Mouse (Mus musculus): ENCODE data around the gene Scaf11. TPM values are rescaled to one million over a fixed set of nuclear protein-coding genes. Genes with fewer than 3 reads are reported as not detected.
A peak's percentile ranks its signal among the peaks of the same experiment; 100 is the strongest.

Gene Scaf11
- polyA plus RNA-seq, 1 experiment = 14.6 TPM

GRCm38 (mm10) chr15:96467844-96468243 is 7.2 kb upstream of the Scaf11 start:
- H3K27me3 ChIP-seq (replicated peaks) = no peaks in the 10 kb centered on the region
- TF ChIP-seq FLI1 (IDR thresholded peaks at IDR 0.05; ENCODE audit: low read length) (no peak), GATA1 (IDR thresholded peaks at IDR 0.05; ENCODE audit: borderline replicate concordance, low read length) (no peak)
- H3K4me3 ChIP-seq (replicated peaks) = no peak overlapping the region
- peaks cover 53% of the 10 kb centered on the region for H3K36me3 ChIP-seq (replicated peaks; ENCODE audit: low read length)
- peaks cover 68% of the 10 kb centered on the region for H3K4me1 ChIP-seq
- H3K9me3 ChIP-seq = peaks cover 9% of the 10 kb centered on the region; the same call in 1 of the 2 replicates

- H3K4me1 ChIP-seq = peaks cover 78% of the 10 kb centered on the region
- TF ChIP-seq GATA1 (IDR thresholded peaks at IDR 0.05; ENCODE audit: borderline replicate concordance, low read length) (no peak), FLI1 (IDR thresholded peaks at IDR 0.05; ENCODE audit: low read length) (no peak)
- H3K27me3 ChIP-seq (replicated peaks) = no peaks in the 10 kb centered on the region
- peak overlapping the region; percentile 14 for H3K4me3 ChIP-seq (replicated peaks)
- peaks cover 43% of the 10 kb centered on the region for H3K36me3 ChIP-seq (replicated peaks; ENCODE audit: low read length)
- peaks cover 3% of the 10 kb centered on the region; the same call in 1 of the 2 replicates for H3K9me3 ChIP-seq
Measured at GRCm38 (mm10) chr15:96466362-96466903, 5.8 kb upstream of the Scaf11 start.

GRCm38 (mm10) chr15:96465076-96465475 is 4.4 kb upstream of the Scaf11 start:
- H3K4me1 ChIP-seq = peaks cover 69% of the 10 kb centered on the region
- peaks cover 30% of the 10 kb centered on the region for H3K36me3 ChIP-seq (replicated peaks; ENCODE audit: low read length)
- no peak overlapping the region for H3K4me3 ChIP-seq (replicated peaks)
- peaks cover 3% of the 10 kb centered on the region; the same call in 1 of the 2 replicates for H3K9me3 ChIP-seq
- H3K27me3 ChIP-seq (replicated peaks) = no peaks in the 10 kb centered on the region
- TF ChIP-seq GATA1 (IDR thresholded peaks at IDR 0.05; ENCODE audit: borderline replicate concordance, low read length) = no peak
- no peak for TF ChIP-seq FLI1 (IDR thresholded peaks at IDR 0.05; ENCODE audit: low read length)

GRCm38 (mm10) chr15:96463821-96464220 is 3.2 kb upstream of the Scaf11 start:
- no peaks in the 10 kb centered on the region for H3K27me3 ChIP-seq (replicated peaks)
- H3K9me3 ChIP-seq = peaks cover 3% of the 10 kb centered on the region; the same call in 1 of the 2 replicates
- no peak overlapping the region for H3K4me3 ChIP-seq (replicated peaks)
- H3K36me3 ChIP-seq (replicated peaks; ENCODE audit: low read length) = peaks cover 27% of the 10 kb centered on the region
- peaks cover 64% of the 10 kb centered on the region for H3K4me1 ChIP-seq
- no peak for TF ChIP-seq GATA1 (IDR thresholded peaks at IDR 0.05; ENCODE audit: borderline replicate concordance, low read length)
- no peak for TF ChIP-seq FLI1 (IDR thresholded peaks at IDR 0.05; ENCODE audit: low read length)

- Histone ChIP-seq H3K4me1 (peaks cover 64% of the 10 kb centered on the region), H3K36me3 (replicated peaks; ENCODE audit: low read length) (peaks cover 36% of the 10 kb centered on the region), H3K9me3 (peaks cover 3% of the 10 kb centered on the region; the same call in 1 of the 2 replicates), H3K4me3 (replicated peaks) (peak overlapping the region; percentile 26), H3K27me3 (replicated peaks) (no peaks in the 10 kb centered on the region)
- no peak for TF ChIP-seq GATA1 (IDR thresholded peaks at IDR 0.05; ENCODE audit: borderline replicate concordance, low read length)
- no peak for TF ChIP-seq FLI1 (IDR thresholded peaks at IDR 0.05; ENCODE audit: low read length)
Measured at GRCm38 (mm10) chr15:96462611-96463010, 2.0 kb upstream of the Scaf11 start.

GRCm38 (mm10) chr15:96461541-96462512 is 1.2 kb upstream of the Scaf11 start:
- Histone ChIP-seq H3K27me3 (replicated peaks) (no peaks in the 10 kb centered on the region), H3K4me1 (peaks cover 64% of the 10 kb centered on the region), H3K4me3 (replicated peaks) (peak overlapping the region; percentile 99), H3K9me3 (peaks cover 3% of the 10 kb centered on the region; the same call in 1 of the 2 replicates), H3K36me3 (replicated peaks; ENCODE audit: low read length) (peaks cover 38% of the 10 kb centered on the region)
- TF ChIP-seq FLI1 (IDR thresholded peaks at IDR 0.05; ENCODE audit: low read length) = no peak
- TF ChIP-seq GATA1 (IDR thresholded peaks at IDR 0.05; ENCODE audit: borderline replicate concordance, low read length) = no peak

GRCm38 (mm10) chr15:96460451-96460729 is 253 bp downstream of the Scaf11 start:
- Histone ChIP-seq H3K27me3 (replicated peaks) (no peaks in the 10 kb centered on the region), H3K4me1 (peaks cover 67% of the 10 kb centered on the region), H3K9me3 (no peaks in the 10 kb centered on the region; the same call in 1 of the 2 replicates), H3K4me3 (replicated peaks) (peak overlapping the region; percentile 99), H3K36me3 (replicated peaks; ENCODE audit: low read length) (peaks cover 33% of the 10 kb centered on the region)
- TF ChIP-seq FLI1 (IDR thresholded peaks at IDR 0.05; ENCODE audit: low read length) (no peak), GATA1 (IDR thresholded peaks at IDR 0.05; ENCODE audit: borderline replicate concordance, low read length) (no peak)

- Histone ChIP-seq H3K9me3 (no peaks in the 10 kb centered on the region; the same call in 1 of the 2 replicates), H3K4me1 (peaks cover 66% of the 10 kb centered on the region), H3K27me3 (replicated peaks) (no peaks in the 10 kb centered on the region), H3K36me3 (replicated peaks; ENCODE audit: low read length) (peaks cover 28% of the 10 kb centered on the region), H3K4me3 (replicated peaks) (peak overlapping the region; percentile 99)
- TF ChIP-seq FLI1 (IDR thresholded peaks at IDR 0.05; ENCODE audit: low read length) = no peak
- no peak for TF ChIP-seq GATA1 (IDR thresholded peaks at IDR 0.05; ENCODE audit: borderline replicate concordance, low read length)
Measured at GRCm38 (mm10) chr15:96459741-96460450, 747 bp downstream of the Scaf11 start.

- no peaks in the 10 kb centered on the region for H3K27me3 ChIP-seq (replicated peaks)
- TF ChIP-seq FLI1 (IDR thresholded peaks at IDR 0.05; ENCODE audit: low read length) (no peak), GATA1 (IDR thresholded peaks at IDR 0.05; ENCODE audit: borderline replicate concordance, low read length) (no peak)
- H3K4me3 ChIP-seq (replicated peaks) = peak overlapping the region; percentile 59
- peaks cover 18% of the 10 kb centered on the region for H3K36me3 ChIP-seq (replicated peaks; ENCODE audit: low read length)
- H3K9me3 ChIP-seq = no peaks in the 10 kb centered on the region
- H3K4me1 ChIP-seq = peaks cover 73% of the 10 kb centered on the region
Measured at GRCm38 (mm10) chr15:96458273-96458672, 2.4 kb downstream of the Scaf11 start.
